Mouse (Mus musculus) limb, embryonic 10.5 days (tissue): ENCODE measurements around the gene Cdh5. TPM values are rescaled to one million over a fixed set of nuclear protein-coding genes. Genes with fewer than 3 reads are reported as not detected.

Experiments used
- DNase-seq: peaks from one replicate; pipeline ENCODE4 v3.0.0-alpha.2; 2017; ENCODE audit warnings: low spot score
- H3K27ac ChIP-seq: fragments of 300-500 bp; sonication (generic); 2 replicates; pipeline ENCODE4 v1.5.1; 2016; ENCODE audit warnings: mild to moderate bottlenecking
- H3K27me3 ChIP-seq: fragments of 300-500 bp; sonication (generic); 2 replicates; pipeline ENCODE4 v1.6.1; 2016; ENCODE audit warnings: low read depth, mild to moderate bottlenecking; ENCODE audit not compliant: poor library complexity, severe bottlenecking
- H3K36me3 ChIP-seq: fragments of 300-500 bp; sonication (generic); 2 replicates; pipeline ENCODE4 v1.6.1; 2016; ENCODE audit warnings: mild to moderate bottlenecking, moderate library complexity
- H3K4me1 ChIP-seq: fragments of 300-500 bp; sonication (generic); 2 replicates; pipeline ENCODE4 v1.6.1; 2016
- H3K4me3 ChIP-seq: fragments of 300-500 bp; sonication (generic); 2 replicates; pipeline ENCODE4 v1.5.1; 2016; ENCODE audit warnings: mild to moderate bottlenecking, moderate library complexity
- H3K9me3 ChIP-seq: fragments of 300-500 bp; sonication (generic); replicated peaks from 2 replicates; pipeline ENCODE4 v1.6.1; 2016; ENCODE audit warnings: mild to moderate bottlenecking
- WGBS: fragments of 180-500 bp; shearing (Covaris S2); methylation state at CpG from one replicate; pipeline ENCODE4 v1.1.7; 2016; 5-methylcytosine and 5-hydroxymethylcytosine counted together
- polyA plus RNA-seq: library from polyadenylated mRNA; unstranded; fragments of >200 nt; fragmentation: Nextera tagmentation; extraction: Ambion mirVana; gene quantifications from 2 replicates; pipeline ENCODE4 v1.2.1, GENCODE M21; 2016

The Cdh5 gene
- polyA plus RNA-seq, 1 experiment from 2014 or later: 19.8 TPM

DNA sequence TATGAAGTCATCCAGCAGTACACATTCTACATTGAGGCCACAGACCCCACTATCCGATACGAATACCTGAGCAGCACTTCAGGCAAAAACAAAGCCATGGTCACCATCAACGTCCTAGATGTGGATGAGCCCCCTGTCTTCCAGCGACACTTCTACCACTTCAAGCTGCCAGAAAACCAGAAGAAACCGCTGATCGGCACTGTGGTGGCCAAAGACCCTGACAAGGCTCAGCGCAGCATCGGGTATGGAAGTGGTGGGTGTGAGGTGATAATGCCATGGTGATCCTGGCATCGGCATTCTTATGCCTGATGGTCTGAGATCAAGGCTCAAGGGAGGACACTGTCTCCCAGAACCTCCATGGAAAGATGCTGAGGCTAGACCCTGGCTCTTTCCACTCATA is 29.5 kb downstream of the Cdh5 start:
- WGBS: 91% methylated on average over 9 of the region's 9 CpGs

DNA sequence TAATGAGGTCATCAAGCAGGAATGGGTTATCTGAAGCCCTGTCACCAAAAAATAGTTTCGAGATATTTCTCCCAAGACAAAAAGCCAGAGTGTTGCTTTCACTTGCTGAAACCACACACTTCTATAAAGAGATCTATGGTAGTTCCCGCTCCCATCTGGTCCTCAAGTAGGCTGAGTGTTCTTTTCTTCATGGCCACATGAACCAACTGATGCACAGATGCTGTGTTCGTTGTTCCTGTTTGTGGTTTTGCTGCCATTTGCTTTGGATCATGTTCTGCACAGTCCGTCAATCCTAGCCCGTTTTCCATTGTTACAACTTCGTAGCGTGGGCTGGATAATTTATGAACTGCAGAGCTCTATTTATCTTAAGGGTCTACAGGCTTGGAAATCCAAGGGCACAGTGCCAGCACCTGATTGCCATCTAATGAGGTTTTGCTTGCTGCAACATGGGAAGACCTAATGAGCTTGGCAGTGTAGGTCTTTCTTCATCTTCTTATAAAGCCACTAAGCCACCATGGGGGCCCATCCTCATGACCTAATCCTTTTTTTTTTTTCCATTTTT is 30.1 kb downstream of the Cdh5 start:
- Histone ChIP-seq H3K4me3 (no peak overlapping the region), H3K9me3 (no peaks in the 10 kb centered on the region), H3K36me3 (no peaks in the 10 kb centered on the region), H3K4me1 (no peaks in the 10 kb centered on the region), H3K27ac (no peak overlapping the region), H3K27me3 (no peaks in the 10 kb centered on the region)
- WGBS: 88% methylated on average over 7 of the region's 7 CpGs
- DNase-seq: no peak

More for the DNA sequence above, 29.5 kb downstream of the Cdh5 start:
- no peaks in the 10 kb centered on the region for H3K27me3 ChIP-seq
- no peak for DNase-seq
- H3K9me3 ChIP-seq: no peaks in the 10 kb centered on the region
- no peak overlapping the region for H3K27ac ChIP-seq
- no peak overlapping the region for H3K4me3 ChIP-seq
- no peaks in the 10 kb centered on the region for H3K36me3 ChIP-seq
- no peaks in the 10 kb centered on the region for H3K4me1 ChIP-seq

DNA sequence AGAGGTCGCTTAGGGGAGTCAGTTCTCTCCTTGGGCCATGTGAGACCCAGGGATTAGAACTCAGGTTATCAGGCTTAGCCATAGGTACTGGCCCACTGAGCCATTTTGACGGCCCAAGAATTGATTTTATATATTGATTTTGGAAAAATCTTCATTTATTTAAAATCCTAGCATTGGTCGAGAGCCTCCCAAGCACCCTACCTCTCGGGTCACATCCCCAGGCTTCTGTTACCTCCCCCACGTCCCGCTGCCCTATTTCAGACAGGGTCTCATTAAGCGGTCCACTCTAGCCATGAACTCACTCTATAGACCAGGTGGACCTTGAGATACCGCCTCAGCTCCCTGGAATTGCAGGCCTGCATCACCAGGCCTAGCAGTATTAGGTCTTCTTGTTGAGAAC is 33.1 kb downstream of the Cdh5 start:
- no peak for DNase-seq
- no peak overlapping the region for H3K4me3 ChIP-seq
- no peaks in the 10 kb centered on the region for H3K27me3 ChIP-seq
- H3K36me3 ChIP-seq: no peaks in the 10 kb centered on the region
- no peaks in the 10 kb centered on the region for H3K4me1 ChIP-seq
- WGBS: 95% methylated on average over 8 of the region's 8 CpGs
- H3K9me3 ChIP-seq: no peaks in the 10 kb centered on the region
- H3K27ac ChIP-seq: no peak overlapping the region

DNA sequence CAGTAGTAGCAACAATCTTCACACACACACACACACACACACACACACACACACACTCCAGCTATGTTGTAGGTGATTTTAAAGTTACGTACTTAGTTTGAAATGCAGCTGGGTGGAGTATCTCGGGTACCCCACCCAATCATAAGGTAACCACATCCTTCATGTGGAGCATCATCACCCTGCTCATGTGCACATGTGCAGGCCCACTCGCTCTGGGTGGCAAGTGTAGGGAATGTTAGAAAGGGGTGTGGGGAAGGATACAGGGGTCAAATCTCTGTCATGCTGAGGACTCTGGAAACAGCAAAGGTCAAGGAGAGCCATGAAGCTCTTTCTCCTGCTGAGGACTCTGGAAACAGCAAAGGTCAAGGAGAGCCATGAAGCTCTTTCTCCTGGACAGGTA is 34.9 kb downstream of the Cdh5 start:
- Histone ChIP-seq H3K4me1 (no peaks in the 10 kb centered on the region), H3K4me3 (no peak overlapping the region), H3K9me3 (no peaks in the 10 kb centered on the region), H3K27ac (no peak overlapping the region), H3K36me3 (no peaks in the 10 kb centered on the region), H3K27me3 (no peaks in the 10 kb centered on the region)
- 95% methylated on average over 3 of the region's 3 CpGs for WGBS
- DNase-seq: peak; percentile 11

DNA sequence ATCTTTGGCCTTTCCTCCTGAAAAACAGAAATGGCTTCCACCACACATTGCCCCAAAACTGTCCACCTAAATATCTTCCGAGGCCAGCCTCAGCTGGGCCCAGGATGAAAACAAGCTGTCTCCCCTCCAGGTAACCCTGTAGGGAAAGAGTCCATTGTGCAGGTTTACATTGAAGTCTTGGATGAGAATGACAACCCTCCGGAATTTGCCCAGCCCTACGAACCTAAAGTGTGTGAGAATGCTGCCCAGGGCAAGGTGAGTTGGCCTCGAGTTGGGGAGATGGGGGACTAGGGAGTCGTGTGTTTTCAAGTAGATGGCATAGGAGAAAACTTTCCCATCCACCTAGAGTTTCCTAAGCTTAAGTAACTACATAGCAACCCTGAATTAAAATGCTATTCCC is 36.2 kb downstream of the Cdh5 start:
- no peaks in the 10 kb centered on the region for H3K9me3 ChIP-seq
- H3K27me3 ChIP-seq: no peaks in the 10 kb centered on the region
- peak; percentile 15 for DNase-seq
- H3K4me1 ChIP-seq: no peaks in the 10 kb centered on the region
- 84% methylated on average over 5 of the region's 5 CpGs for WGBS
- no peak overlapping the region for H3K4me3 ChIP-seq
- H3K27ac ChIP-seq: no peak overlapping the region
- H3K36me3 ChIP-seq: no peaks in the 10 kb centered on the region

- Histone ChIP-seq H3K36me3 (no peaks in the 10 kb centered on the region), H3K4me1 (no peaks in the 10 kb centered on the region), H3K4me3 (no peak overlapping the region), H3K27ac (no peak overlapping the region), H3K9me3 (no peaks in the 10 kb centered on the region), H3K27me3 (no peaks in the 10 kb centered on the region)
- 91% methylated on average over 13 of the region's 13 CpGs for WGBS
- no peak for DNase-seq
Observed at GRCm38 (mm10) chr8:104140611-104141010, 39.2 kb downstream of the Cdh5 start.

GRCm38 (mm10) chr8:104142415-104142814 is 41.0 kb downstream of the Cdh5 start:
- no peak overlapping the region for H3K4me3 ChIP-seq
- H3K27me3 ChIP-seq: no peaks in the 10 kb centered on the region
- H3K27ac ChIP-seq: no peak overlapping the region
- no peaks in the 10 kb centered on the region for H3K4me1 ChIP-seq
- WGBS: 90% methylated on average over 25 of the region's 25 CpGs
- no peaks in the 10 kb centered on the region for H3K9me3 ChIP-seq
- H3K36me3 ChIP-seq: no peaks in the 10 kb centered on the region
- DNase-seq: no peak

GRCm38 (mm10) chr8:104143379-104143778 is 42.0 kb downstream of the Cdh5 start:
- H3K4me1 ChIP-seq: no peaks in the 10 kb centered on the region
- peak; percentile 28 for DNase-seq

GRCm38 (mm10) chr8:104144434-104145216 is 43.2 kb downstream of the Cdh5 start:
- no peaks in the 10 kb centered on the region for H3K36me3 ChIP-seq
- no peaks in the 10 kb centered on the region for H3K27me3 ChIP-seq
- peak; percentile 15 for DNase-seq
- H3K27ac ChIP-seq: no peak overlapping the region
- 88% methylated on average over 13 of the region's 13 CpGs for WGBS
- no peaks in the 10 kb centered on the region for H3K9me3 ChIP-seq
- no peaks in the 10 kb centered on the region for H3K4me1 ChIP-seq
- H3K4me3 ChIP-seq: no peak overlapping the region

More at GRCm38 (mm10) chr8:104143379-104143778, 42.0 kb downstream of the Cdh5 start:
- WGBS: 61% methylated on average over 4 of the region's 4 CpGs
- Histone ChIP-seq H3K27me3 (no peaks in the 10 kb centered on the region), H3K9me3 (no peaks in the 10 kb centered on the region), H3K36me3 (no peaks in the 10 kb centered on the region), H3K4me3 (no peak overlapping the region), H3K27ac (no peak overlapping the region)

GRCm38 (mm10) chr8:104145981-104146689 is 44.7 kb downstream of the Cdh5 start:
- no peak overlapping the region for H3K27ac ChIP-seq
- H3K9me3 ChIP-seq: no peaks in the 10 kb centered on the region
- H3K4me1 ChIP-seq: no peaks in the 10 kb centered on the region
- peak; percentile 88 for DNase-seq
- no peaks in the 10 kb centered on the region for H3K27me3 ChIP-seq
- H3K4me3 ChIP-seq: no peak overlapping the region
- H3K36me3 ChIP-seq: no peaks in the 10 kb centered on the region
- 32% methylated on average over 15 of the region's 15 CpGs for WGBS

GRCm38 (mm10) chr8:104146717-104147494 is 45.5 kb downstream of the Cdh5 start:
- Histone ChIP-seq H3K9me3 (no peaks in the 10 kb centered on the region), H3K27me3 (no peaks in the 10 kb centered on the region), H3K4me1 (no peaks in the 10 kb centered on the region), H3K27ac (no peak overlapping the region), H3K36me3 (no peaks in the 10 kb centered on the region), H3K4me3 (no peak overlapping the region)
- no peak for DNase-seq
- WGBS: 90% methylated on average over 15 of the region's 15 CpGs

DNA sequence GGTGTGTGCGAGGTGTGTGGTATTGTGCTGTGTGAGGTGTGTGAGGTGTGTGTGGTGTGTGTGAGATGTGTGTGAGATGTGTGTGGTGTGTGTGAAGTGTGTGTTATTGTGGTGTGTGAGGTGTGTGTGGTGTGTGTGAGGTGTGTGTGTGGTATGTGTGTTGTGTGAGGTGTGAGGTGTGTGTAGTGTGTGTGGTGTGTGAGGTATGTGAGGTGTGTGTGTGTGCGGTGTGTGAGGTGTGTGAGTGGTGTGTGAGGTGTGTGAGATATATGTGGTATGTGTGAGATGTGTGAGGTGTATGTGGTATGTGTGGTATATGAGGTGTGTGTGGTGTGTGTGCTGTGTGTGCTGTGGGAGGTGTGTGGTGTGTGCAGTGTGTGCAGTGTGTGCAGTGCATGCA is 46.5 kb downstream of the Cdh5 start:
- Histone ChIP-seq H3K4me1 (no peaks in the 10 kb centered on the region), H3K27me3 (no peaks in the 10 kb centered on the region), H3K36me3 (no peaks in the 10 kb centered on the region), H3K4me3 (no peak overlapping the region), H3K27ac (no peak overlapping the region), H3K9me3 (no peaks in the 10 kb centered on the region)
- WGBS: 91% methylated on average over 2 of the region's 2 CpGs
- no peak for DNase-seq
